Mouse (Mus musculus) ES-CJ7 (cell line): Measurements from ENCODE around the gene Pou5f1.
A peak's percentile ranks its signal among the peaks of the same experiment; 100 is the strongest.

Experiments
- DNase-seq: peaks from one replicate; pipeline ENCODE4 v3.0.0; 2011; ENCODE audit warnings: low read depth, low spot score

Gene Pou5f1

DNA sequence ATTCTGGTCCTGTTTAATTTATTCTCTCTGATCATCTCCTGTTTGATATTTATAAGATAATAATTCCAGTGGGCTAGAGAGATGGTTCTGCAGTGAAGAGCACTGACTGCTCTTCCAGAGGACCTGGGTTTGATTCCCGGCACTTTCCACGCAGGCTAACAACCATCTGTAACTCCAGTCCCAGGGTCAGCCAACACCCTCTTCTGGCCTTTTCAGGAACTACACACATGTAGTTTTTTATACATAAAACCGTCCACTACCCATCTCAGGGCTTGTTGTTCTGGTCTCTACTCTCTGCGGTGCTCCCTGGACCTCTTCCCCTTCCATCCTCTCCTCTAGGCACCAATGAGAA, 44.3 kb downstream of the Pou5f1 start:
- DNase-seq, result peak; percentile 44

DNA sequence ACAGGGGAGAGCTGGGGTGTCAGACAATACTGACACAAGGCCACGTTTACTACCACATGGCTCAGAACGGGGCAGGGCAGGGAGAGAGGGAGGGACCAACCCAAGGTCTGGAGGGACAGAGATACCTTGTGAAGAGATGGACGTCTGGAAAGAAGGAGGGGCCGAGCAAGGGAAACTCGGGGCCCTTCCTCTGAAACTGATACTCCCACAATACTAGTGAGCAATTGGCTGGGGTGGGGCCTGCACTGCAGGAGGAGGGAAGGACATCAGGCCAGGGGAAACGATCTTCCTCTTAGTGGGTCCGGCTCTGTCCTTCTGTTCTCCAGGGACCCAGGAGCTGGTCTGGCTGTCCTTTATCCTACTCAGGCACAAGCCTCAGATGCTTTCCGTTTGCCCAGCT, 45.1 kb downstream of the Pou5f1 start:
- DNase-seq, result no peak

DNA sequence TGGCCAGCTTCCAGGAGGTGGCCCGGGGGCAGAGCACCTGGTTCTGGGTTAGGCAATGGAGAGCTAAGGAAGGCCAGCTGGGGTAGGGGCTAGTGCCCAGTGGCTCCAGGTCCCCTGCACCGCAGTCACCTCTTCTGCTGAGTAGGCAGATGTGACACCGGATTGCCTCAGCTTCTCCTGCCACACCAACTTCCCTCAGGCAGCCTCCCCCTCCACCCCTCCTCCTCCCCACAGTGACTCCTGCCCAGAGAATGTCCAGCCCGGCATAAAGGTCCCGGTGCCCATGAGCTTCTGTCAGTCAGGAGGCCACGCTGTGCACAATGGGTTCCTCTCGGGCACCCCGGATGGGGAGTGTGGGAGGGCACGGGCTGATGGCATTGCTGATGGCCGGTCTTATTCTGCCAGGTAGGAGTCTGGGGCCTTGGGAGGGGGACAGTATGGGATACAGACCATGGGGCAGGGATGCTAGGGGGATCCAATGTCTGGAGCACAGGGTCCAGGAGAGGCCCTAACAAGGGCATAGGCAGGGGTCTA, 46.1 kb downstream of the Pou5f1 start, which contains the start of gene Cdsn:
Gene Cdsn, plus strand, starts transcription at position 248 of the 534 bp plus-strand sequence.
- no peak for DNase-seq

DNA sequence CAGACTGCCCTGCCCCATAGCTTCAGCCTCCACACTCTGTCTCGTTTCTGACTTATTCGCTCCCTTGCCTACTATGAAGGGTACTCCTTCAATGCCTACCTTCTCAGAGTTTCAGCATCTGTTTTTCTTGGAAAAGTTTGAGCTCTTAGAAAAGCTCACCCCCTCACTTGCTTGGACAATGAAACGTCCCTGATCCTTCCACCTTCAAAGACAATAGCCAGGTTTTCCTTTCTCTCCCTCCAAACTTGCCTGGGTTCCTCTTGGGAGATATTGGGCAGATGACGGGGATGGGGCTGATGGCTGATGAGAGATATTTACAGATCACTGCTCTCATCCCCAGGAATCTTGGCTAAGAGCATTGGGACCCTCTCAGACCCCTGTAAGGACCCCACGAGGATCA, 48.5 kb downstream of the Pou5f1 start:
- DNase-seq, result no peak

DNA sequence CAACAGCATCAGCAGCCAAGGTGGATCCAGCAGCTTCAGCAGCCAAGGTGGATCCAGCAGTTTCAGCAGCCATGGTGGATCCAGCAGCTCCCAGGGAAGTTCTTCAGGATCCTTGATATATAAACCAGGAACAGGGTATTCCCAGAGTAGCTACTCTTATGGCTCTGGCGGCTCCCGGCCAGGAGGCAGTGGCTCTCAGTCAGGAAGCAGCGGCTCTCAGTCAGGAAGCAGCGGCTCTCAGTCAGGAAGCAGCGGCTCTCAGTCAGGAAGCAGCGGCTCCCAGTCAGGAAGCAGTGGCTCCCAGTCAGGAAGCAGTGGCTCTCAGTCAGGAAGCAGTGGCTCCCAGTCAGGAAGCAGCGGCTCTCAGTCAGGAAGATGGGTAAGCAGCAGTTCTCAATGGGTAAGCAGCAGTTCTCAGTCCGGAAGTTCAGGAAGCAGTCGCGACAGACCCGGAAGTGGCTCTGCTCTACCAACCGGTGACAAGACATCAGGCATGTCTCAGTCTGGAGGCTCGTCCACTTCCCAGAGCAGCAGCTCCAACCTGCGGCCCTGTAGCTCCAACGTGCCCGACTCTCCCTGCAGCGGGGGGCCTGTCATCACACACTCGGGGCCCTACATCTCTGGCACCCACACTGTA, 49.1 kb downstream of the Pou5f1 start:
- DNase-seq, result no peak

DNA sequence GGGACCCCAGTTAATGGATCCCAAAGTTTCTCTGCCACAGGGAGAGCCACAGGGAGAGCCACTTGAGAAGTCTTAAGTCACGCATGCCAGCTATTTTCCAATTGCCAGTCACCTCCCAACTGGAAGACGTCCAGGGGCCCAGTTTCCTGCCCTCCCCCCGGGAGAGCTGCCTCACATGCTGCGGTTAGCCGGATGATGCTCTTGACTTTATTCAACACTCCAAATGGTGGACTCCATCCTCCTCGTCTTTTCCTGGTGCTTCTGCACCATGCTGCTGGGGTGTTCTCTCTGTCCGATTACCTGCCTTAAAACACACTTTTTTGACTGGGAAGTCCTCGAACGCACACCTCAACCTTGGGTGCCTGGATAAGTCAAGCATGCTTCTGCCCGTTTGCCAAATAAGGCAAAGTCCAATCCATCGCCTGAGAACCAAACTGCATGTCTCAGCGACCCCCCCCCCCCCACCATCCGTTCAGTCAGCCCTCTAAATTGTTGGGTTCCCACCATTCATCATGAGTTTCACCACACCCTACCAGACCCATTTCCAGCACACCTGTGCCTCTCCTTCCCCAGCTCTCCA, 50.5 kb downstream of the Pou5f1 start:
- DNase-seq, result no peak

DNA sequence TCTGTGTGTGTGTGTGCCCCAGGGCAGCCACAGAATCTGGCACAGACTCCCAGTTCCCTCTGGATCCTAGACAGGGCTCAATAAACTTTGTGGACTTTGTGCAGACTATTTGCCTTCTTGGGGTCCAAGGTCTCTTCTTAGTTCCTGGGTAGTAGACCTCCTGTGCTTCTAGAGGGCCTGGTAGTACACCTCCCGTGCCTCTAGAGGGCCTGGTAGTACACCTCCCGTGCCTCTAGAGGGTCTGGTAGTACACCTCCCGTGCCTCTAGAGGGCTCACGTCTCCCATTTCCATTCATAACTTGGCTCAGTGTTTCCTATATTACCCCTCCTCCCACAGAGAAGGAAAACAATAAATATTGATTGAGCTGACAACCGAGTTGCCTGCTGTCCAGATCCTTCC, 51.0 kb downstream of the Pou5f1 start:
- DNase-seq, result peak; percentile 78

DNA sequence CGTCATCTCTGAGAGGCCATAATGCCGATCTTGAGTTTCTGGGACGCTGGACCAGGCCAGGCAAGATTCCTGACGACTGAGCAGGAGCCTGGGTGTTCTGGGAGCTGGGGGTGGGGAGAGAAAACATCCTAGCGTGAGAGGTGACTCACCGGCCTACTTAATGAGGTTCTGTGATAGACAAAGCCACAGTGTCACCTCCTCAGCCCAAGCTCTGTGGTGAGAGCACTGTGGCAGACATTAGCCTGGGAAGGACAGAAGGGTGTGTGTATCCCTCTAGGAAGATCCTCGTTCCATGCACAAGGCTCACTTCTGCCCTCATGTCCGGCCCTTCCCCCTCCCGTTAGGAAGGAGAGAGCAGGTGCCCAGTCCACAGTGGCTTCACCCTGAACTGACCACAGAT, 51.5 kb downstream of the Pou5f1 start:
- no peak for DNase-seq

DNA sequence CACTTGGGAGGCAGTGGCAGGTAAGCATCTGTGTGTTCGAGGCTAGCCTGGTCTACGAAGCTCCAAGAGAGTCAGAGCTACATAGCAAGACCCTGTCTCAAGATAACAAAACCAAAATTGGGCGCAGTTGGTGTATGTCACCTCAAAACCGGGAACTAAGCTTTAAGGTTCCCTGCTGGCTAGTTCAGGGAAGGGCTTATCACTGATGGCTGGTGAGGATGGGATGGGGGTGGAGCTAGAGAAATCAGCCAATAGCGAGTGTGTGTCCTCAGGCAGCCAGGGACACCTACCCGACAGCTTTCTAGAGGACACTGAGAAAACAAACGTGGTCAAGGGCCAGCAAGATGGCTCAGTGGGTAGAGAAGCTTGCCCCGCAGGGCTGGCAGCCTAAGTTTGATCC, 52.4 kb downstream of the Pou5f1 start:
- DNase-seq, result no peak
